Mouse (Mus musculus) left cerebral cortex, adult 11 months (tissue): ENCODE data around the gene Sept3.

ENCODE experiments used
- DNase-seq: peaks from one replicate; pipeline ENCODE4 v3.0.0; 2022; ENCODE audit warnings: low spot score

Gene Sept3

GRCm38 (mm10) chr15:82272295-82272694 is 2.4 kb upstream of the Sept3 start:
- no peak for DNase-seq

- DNase-seq = no peak
Observed at GRCm38 (mm10) chr15:82274927-82275901, 521 bp downstream of the Sept3 start.

GRCm38 (mm10) chr15:82277591-82277990 is 2.9 kb downstream of the Sept3 start:
- DNase-seq = no peak

GRCm38 (mm10) chr15:82280638-82281037 is 5.9 kb downstream of the Sept3 start:
- no peak for DNase-seq

- no peak for DNase-seq
Observed at GRCm38 (mm10) chr15:82286157-82286556, 11.5 kb downstream of the Sept3 start.

GRCm38 (mm10) chr15:82290252-82290651 is 15.6 kb downstream of the Sept3 start:
- no peak for DNase-seq

GRCm38 (mm10) chr15:82292851-82293250 is 18.2 kb downstream of the Sept3 start:
- DNase-seq = no peak

- DNase-seq = no peak
Observed at GRCm38 (mm10) chr15:82293271-82293711, 18.6 kb downstream of the Sept3 start.

- no peak for DNase-seq
Observed at GRCm38 (mm10) chr15:82294059-82294458, 19.4 kb downstream of the Sept3 start.

GRCm38 (mm10) chr15:82298764-82299561 is 24.3 kb downstream of the Sept3 start, which contains the start of gene Wbp2nl:
Gene Wbp2nl (plus strand): TSS chr15:82298954.
- no peak for DNase-seq

- no peak for DNase-seq
Observed at GRCm38 (mm10) chr15:82307107-82307506, 32.4 kb downstream of the Sept3 start.

- DNase-seq = no peak
Observed at GRCm38 (mm10) chr15:82308416-82308815, 33.7 kb downstream of the Sept3 start.

GRCm38 (mm10) chr15:82317839-82318238 is 43.1 kb downstream of the Sept3 start:
- DNase-seq = no peak

- DNase-seq = no peak
Observed at GRCm38 (mm10) chr15:82319613-82320012, 44.9 kb downstream of the Sept3 start.

- DNase-seq = no peak
Observed at GRCm38 (mm10) chr15:82322195-82322594, 47.5 kb downstream of the Sept3 start.

GRCm38 (mm10) chr15:82325382-82325781 is 50.7 kb downstream of the Sept3 start:
- DNase-seq = no peak

GRCm38 (mm10) chr15:82335194-82335593 is 60.5 kb downstream of the Sept3 start:
- DNase-seq = no peak

- no peak for DNase-seq
Observed at GRCm38 (mm10) chr15:82336629-82337028, 61.9 kb downstream of the Sept3 start.

GRCm38 (mm10) chr15:82337875-82338274 is 63.2 kb downstream of the Sept3 start:
- no peak for DNase-seq

GRCm38 (mm10) chr15:82338593-82339112 is 64.0 kb downstream of the Sept3 start, which contains the start of the genes Naga, Pheta2 and Smdt1:
Gene Naga (minus strand): TSS chr15:82338925.
Gene Pheta2 (plus strand): TSS chr15:82338942.
Gene Smdt1 (plus strand): TSS chr15:82338959.
- peak; percentile 89 for DNase-seq

GRCm38 (mm10) chr15:82339150-82339549 is 64.5 kb downstream of the Sept3 start:
- no peak for DNase-seq

GRCm38 (mm10) chr15:82339634-82340254 is 65.1 kb downstream of the Sept3 start:
- DNase-seq = no peak
